Mouse (Mus musculus): Measurements from ENCODE around the gene Cst6. TPM values are rescaled to one million over a fixed set of nuclear protein-coding genes. Genes with fewer than 3 reads are reported as not detected.

Gene Cst6
- polyA plus RNA-seq, 1 experiment from 2014 or later = 11.1 TPM

DNA sequence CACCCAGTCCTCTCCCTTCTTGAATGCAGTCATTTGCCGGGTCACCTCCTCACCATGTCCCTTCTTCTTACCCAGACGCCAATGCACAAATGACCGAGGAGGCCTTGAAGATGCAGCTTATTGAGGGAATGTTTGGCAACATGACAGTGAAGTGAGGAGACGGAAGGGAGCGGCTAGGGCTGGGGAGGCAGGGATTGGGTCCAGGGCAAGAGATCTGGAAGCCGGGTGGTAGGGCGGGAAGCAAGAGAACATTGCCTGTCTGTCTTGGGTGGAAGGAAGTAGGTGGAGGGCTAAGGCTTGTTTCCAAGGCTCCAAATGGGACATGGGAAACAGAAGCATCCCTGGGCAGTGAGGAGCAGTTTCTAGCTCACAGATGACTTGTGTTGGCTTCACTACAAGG is 8.0 kb downstream of the Cst6 start:
- no peak for ATAC-seq
- Histone ChIP-seq H3K27ac (ENCODE audit: low read length) (no peak overlapping the region), H3K4me2 (ENCODE audit: low read length) (no peak overlapping the region), H3K4me1 (ENCODE audit: control insufficient read depth, insufficient read depth, low read length) (no peaks in the 10 kb centered on the region), H3K36me3 (ENCODE audit: control insufficient read depth, insufficient read depth, low read length) (no peaks in the 10 kb centered on the region), H3K9ac (ENCODE audit: low read depth, low read length) (no peak overlapping the region), H3K9me3 (replicated peaks; ENCODE audit: control insufficient read depth, low read length, poor library complexity, severe bottlenecking) (no peaks in the 10 kb centered on the region), H3K4me3 (ENCODE audit: low read depth, low read length) (no peak overlapping the region), H3K27me3 (ENCODE audit: control insufficient read depth, insufficient read depth, low read depth, low read length) (no peaks in the 10 kb centered on the region)
- 83% methylated on average over 7 of the region's 7 CpGs for WGBS

DNA sequence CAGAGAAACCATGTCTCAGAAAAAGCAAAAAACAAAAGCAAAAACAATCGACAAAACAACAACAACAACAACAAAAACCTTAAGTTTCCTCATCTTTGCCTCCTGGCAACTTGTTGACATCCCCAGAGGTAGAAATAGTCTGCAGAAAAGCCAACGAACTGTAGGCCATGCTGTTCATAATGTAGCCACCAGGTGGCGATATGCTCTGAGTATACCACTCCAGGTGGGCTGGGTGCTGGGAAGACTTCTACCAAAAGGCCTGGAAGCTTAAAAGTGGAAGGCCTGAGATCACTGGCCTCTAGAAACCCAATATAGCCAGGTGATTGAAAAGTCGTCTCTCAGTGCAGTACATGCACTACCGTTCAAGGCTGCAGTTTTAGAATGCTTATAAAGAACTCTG is 11.4 kb downstream of the Cst6 start:
- Histone ChIP-seq H3K27ac (ENCODE audit: low read length) (no peak overlapping the region), H3K9ac (ENCODE audit: low read depth, low read length) (no peak overlapping the region), H3K4me3 (ENCODE audit: low read depth, low read length) (no peak overlapping the region), H3K4me1 (ENCODE audit: control insufficient read depth, insufficient read depth, low read length) (no peaks in the 10 kb centered on the region), H3K4me2 (ENCODE audit: low read length) (no peak overlapping the region), H3K27me3 (ENCODE audit: control insufficient read depth, insufficient read depth, low read depth, low read length) (no peaks in the 10 kb centered on the region), H3K36me3 (ENCODE audit: control insufficient read depth, insufficient read depth, low read length) (no peaks in the 10 kb centered on the region), H3K9me3 (replicated peaks; ENCODE audit: control insufficient read depth, low read length, poor library complexity, severe bottlenecking) (no peaks in the 10 kb centered on the region)
- ATAC-seq = no peak
- 18% methylated on average over 5 of the region's 5 CpGs for WGBS

DNA sequence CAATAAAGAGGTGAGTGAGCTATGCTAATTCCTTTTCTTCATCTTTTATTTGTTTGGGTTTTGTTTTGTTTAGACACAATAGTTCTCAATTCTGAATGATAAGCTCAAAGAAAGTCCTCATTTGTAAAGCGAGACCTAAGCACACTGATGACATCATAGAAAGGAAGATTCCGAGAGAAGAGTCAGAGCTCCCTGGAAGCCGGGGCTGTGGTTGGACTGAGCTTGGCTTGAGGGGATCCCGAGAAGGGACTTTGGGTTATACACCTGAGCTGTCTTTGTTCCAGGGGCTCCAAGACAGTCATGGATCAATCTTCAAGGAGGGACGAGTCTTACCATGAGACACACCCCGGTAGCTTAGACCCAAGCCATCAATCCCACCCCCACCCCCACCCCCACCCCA is 13.9 kb downstream of the Cst6 start, which contains the start of gene Catsper1:
Gene Catsper1 (plus strand): TSS at position 301 of the 400 bp plus-strand sequence.
- no peaks in the 10 kb centered on the region for H3K9me3 ChIP-seq (replicated peaks; ENCODE audit: control insufficient read depth, low read length, poor library complexity, severe bottlenecking)
- H3K27ac ChIP-seq (ENCODE audit: low read length) = no peak within 1 kb of the TSS
- no peaks in the 10 kb centered on the region for H3K36me3 ChIP-seq (ENCODE audit: control insufficient read depth, insufficient read depth, low read length)
- no peak within 1 kb of the TSS for H3K9ac ChIP-seq (ENCODE audit: low read depth, low read length)
- WGBS = 95% methylated on average over 6 of the region's 6 CpGs
- ATAC-seq = no peak
- H3K4me1 ChIP-seq (ENCODE audit: control insufficient read depth, insufficient read depth, low read length) = no peaks in the 10 kb centered on the region
- no peaks in the 10 kb centered on the region for H3K27me3 ChIP-seq (ENCODE audit: control insufficient read depth, insufficient read depth, low read depth, low read length)
- no peak within 1 kb of the TSS for H3K4me3 ChIP-seq (ENCODE audit: low read depth, low read length)
- no peak within 1 kb of the TSS for H3K4me2 ChIP-seq (ENCODE audit: low read length)

DNA sequence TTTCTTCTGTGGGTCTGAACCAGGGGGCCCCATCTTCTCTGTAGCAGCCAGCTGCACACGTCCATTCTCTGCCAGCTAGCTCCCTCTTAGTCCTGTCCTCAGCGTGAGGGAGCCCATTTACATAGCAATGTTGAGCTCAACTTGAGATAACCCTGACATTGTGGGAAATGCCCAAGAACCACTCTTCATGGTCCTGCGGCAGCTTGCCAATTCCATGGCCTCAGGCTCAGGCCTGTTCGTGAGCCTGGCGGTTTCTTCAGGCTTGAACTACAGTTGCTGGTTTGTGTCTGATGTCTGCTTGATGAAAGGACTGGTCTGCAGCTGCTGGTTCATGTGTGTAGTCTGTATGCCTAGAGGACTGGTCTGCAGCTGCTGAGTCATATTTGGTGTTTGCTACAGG is 14.6 kb downstream of the Cst6 start:
- Histone ChIP-seq H3K9me3 (replicated peaks; ENCODE audit: control insufficient read depth, low read length, poor library complexity, severe bottlenecking) (no peaks in the 10 kb centered on the region), H3K9ac (ENCODE audit: low read depth, low read length) (no peak overlapping the region), H3K4me2 (ENCODE audit: low read length) (no peak overlapping the region), H3K27me3 (ENCODE audit: control insufficient read depth, insufficient read depth, low read depth, low read length) (no peaks in the 10 kb centered on the region), H3K36me3 (ENCODE audit: control insufficient read depth, insufficient read depth, low read length) (no peaks in the 10 kb centered on the region), H3K4me3 (ENCODE audit: low read depth, low read length) (no peak overlapping the region), H3K27ac (ENCODE audit: low read length) (no peak overlapping the region), H3K4me1 (ENCODE audit: control insufficient read depth, insufficient read depth, low read length) (no peaks in the 10 kb centered on the region)
- 76% methylated on average over 5 of the region's 5 CpGs for WGBS
- ATAC-seq = no peak

DNA sequence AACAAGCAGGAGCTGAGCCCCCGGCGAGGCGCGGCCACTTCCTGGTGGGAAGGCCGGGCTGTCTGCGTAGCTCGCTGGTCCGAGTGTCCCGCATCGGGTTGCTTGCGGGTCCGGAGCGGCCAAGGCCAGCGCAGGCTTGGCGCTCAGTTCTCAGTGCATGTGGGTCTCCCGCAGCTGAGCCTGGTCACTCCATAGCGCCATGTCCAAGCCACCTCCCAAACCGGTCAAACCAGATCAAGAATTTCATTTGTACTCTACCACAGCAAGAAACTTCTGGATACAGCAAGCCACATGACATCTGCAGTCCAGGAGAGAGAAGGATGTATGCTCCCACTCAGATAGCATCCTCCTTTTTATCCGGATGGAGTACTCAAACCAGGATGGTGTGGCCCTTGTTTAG is 21.4 kb downstream of the Cst6 start:
- no peak for ATAC-seq
- no peaks in the 10 kb centered on the region for H3K9me3 ChIP-seq (replicated peaks; ENCODE audit: control insufficient read depth, low read length, poor library complexity, severe bottlenecking)
- no peaks in the 10 kb centered on the region for H3K27me3 ChIP-seq (ENCODE audit: control insufficient read depth, insufficient read depth, low read depth, low read length)
- 75% methylated on average over 19 of the region's 19 CpGs for WGBS
- no peak overlapping the region for H3K4me2 ChIP-seq (ENCODE audit: low read length)
- no peak overlapping the region for H3K27ac ChIP-seq (ENCODE audit: low read length)
- H3K9ac ChIP-seq (ENCODE audit: low read depth, low read length) = no peak overlapping the region
- H3K4me3 ChIP-seq (ENCODE audit: low read depth, low read length) = no peak overlapping the region
- H3K36me3 ChIP-seq (ENCODE audit: control insufficient read depth, insufficient read depth, low read length) = no peaks in the 10 kb centered on the region
- no peaks in the 10 kb centered on the region for H3K4me1 ChIP-seq (ENCODE audit: control insufficient read depth, insufficient read depth, low read length)

DNA sequence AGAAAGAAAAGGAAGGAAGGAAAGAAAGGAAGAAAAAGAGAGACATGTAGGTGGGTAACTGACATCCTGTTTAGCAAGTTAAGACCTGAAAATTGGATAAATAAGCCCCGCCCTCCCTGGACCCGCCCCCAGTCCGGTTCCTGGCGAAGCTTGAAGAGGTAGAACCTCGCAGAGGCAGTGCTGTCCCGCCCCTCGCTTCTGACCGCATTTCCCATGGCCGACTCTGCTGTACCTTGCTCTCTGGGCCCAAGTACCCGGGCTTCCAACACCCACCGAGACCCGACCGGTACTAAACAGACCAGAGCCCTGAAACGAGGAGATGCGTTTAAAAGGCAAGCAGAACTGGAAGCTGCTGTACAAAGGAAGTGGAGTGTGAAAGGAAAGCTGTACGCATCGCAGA is 25.6 kb downstream of the Cst6 start:
- WGBS = 56% methylated on average over 17 of the region's 17 CpGs

DNA sequence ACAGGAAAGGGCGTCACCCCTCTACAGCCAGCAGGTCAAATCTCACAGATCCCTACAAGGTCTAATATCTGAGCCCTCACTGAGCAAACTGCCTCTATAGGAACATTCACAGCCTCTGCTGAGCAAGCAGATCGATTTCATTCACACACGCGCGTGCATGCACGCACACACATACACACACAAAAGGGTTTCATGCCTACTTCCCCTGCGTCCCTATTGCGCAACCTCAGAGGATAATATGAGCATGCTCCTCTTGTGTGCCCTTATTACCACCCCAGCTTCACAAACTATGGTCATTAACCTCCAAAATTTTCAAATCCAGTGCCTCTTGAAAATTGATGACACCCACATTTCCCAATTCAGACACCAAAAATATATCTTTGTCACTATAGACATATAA is 36.2 kb downstream of the Cst6 start:
- Histone ChIP-seq H3K4me2 (ENCODE audit: low read length) (no peak overlapping the region), H3K9me3 (replicated peaks; ENCODE audit: control insufficient read depth, low read length, poor library complexity, severe bottlenecking) (0 out of 2 replicates have a peak, but pooled peaks cover 4% of the 10 kb centered on the region), H3K9ac (ENCODE audit: low read depth, low read length) (no peak overlapping the region), H3K4me3 (ENCODE audit: low read depth, low read length) (no peak overlapping the region), H3K36me3 (ENCODE audit: control insufficient read depth, insufficient read depth, low read length) (no peaks in the 10 kb centered on the region), H3K27me3 (ENCODE audit: control insufficient read depth, insufficient read depth, low read depth, low read length) (no peaks in the 10 kb centered on the region), H3K4me1 (ENCODE audit: control insufficient read depth, insufficient read depth, low read length) (no peaks in the 10 kb centered on the region), H3K27ac (ENCODE audit: low read length) (no peak overlapping the region)
- no peak for ATAC-seq
- WGBS = 90% methylated on average over 8 of the region's 8 CpGs

More for the DNA sequence above, 25.6 kb downstream of the Cst6 start:
- Histone ChIP-seq H3K4me1 (ENCODE audit: control insufficient read depth, insufficient read depth, low read length) (no peaks in the 10 kb centered on the region), H3K9me3 (replicated peaks; ENCODE audit: control insufficient read depth, low read length, poor library complexity, severe bottlenecking) (no peaks in the 10 kb centered on the region), H3K27me3 (ENCODE audit: control insufficient read depth, insufficient read depth, low read depth, low read length) (no peaks in the 10 kb centered on the region), H3K4me2 (ENCODE audit: low read length) (no peak overlapping the region), H3K4me3 (ENCODE audit: low read depth, low read length) (no peak overlapping the region), H3K36me3 (ENCODE audit: control insufficient read depth, insufficient read depth, low read length) (no peaks in the 10 kb centered on the region), H3K27ac (ENCODE audit: low read length) (no peak overlapping the region), H3K9ac (ENCODE audit: low read depth, low read length) (no peak overlapping the region)
- no peak for ATAC-seq

DNA sequence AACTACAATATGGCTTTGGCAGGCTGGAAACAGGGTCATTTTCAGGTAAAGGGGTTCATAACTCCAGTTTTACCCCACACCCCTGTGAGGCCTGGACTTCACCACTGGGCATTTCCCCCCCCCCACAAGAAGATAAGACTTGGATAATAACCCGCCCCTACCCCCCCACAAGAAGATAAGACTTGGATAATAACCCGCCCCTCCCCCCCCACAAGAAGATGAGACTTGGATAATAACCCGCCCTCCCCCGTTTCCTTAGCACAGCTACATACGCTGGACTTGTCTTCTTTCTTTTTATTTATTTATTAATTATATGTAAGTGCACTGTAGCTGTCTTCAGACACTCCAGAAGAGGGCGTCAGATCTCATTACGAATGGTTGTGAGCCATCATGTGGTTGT is 40.3 kb downstream of the Cst6 start:
- H3K27ac ChIP-seq (ENCODE audit: low read length) = no peak overlapping the region
- no peaks in the 10 kb centered on the region for H3K4me1 ChIP-seq (ENCODE audit: control insufficient read depth, insufficient read depth, low read length)
- H3K36me3 ChIP-seq (ENCODE audit: control insufficient read depth, insufficient read depth, low read length) = peaks cover 27% of the 10 kb centered on the region
- no peaks in the 10 kb centered on the region; the same call in 1 of the 2 replicates for H3K9me3 ChIP-seq (replicated peaks; ENCODE audit: control insufficient read depth, low read length, poor library complexity, severe bottlenecking)
- no peak overlapping the region for H3K4me2 ChIP-seq (ENCODE audit: low read length)
- no peak overlapping the region for H3K9ac ChIP-seq (ENCODE audit: low read depth, low read length)
- 84% methylated on average over 7 of the region's 7 CpGs for WGBS
- no peaks in the 10 kb centered on the region for H3K27me3 ChIP-seq (ENCODE audit: control insufficient read depth, insufficient read depth, low read depth, low read length)
- ATAC-seq = no peak
- no peak overlapping the region for H3K4me3 ChIP-seq (ENCODE audit: low read depth, low read length)

DNA sequence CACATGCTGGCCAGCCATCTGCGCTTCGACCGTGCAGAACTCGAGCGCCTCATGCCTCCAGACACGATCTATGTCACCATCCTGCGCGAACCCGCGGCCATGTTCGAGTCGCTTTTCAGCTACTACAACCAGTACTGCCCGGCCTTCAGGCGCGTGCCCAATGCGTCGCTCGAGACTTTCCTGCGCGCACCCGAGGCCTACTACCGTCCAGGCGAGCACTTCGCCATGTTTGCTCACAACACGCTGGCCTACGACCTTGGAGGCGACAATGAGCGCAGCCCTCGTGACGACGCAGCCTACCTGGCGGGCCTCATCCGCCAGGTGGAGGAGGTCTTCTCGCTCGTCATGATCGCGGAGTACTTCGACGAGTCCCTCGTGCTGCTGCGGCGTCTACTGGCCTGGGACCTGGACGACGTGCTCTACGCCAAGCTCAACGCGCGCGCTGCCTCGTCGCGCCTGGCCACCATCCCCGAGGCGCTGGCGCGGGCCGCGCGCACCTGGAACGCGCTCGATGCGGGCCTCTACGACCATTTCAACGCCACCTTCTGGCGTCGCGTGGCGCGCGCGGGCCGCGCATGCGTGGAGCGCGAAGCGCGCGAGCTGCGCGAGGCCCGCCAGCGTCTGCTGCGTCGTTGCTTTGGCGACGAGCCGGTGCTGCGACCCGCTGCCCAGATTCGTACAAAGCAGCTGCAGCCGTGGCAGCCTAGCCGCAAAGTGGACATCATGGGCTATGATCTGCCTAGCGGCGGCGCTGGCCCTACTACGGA is 42.2 kb downstream of the Cst6 start:
- no peak overlapping the region for H3K27ac ChIP-seq (ENCODE audit: low read length)
- no peak overlapping the region for H3K4me2 ChIP-seq (ENCODE audit: low read length)
- H3K9me3 ChIP-seq (replicated peaks; ENCODE audit: control insufficient read depth, low read length, poor library complexity, severe bottlenecking) = no peaks in the 10 kb centered on the region; the same call in 1 of the 2 replicates
- no peaks in the 10 kb centered on the region for H3K4me1 ChIP-seq (ENCODE audit: control insufficient read depth, insufficient read depth, low read length)
- no peak overlapping the region for H3K9ac ChIP-seq (ENCODE audit: low read depth, low read length)
- WGBS = 47% methylated on average over 98 of the region's 98 CpGs
- H3K36me3 ChIP-seq (ENCODE audit: control insufficient read depth, insufficient read depth, low read length) = peaks cover 32% of the 10 kb centered on the region
- H3K27me3 ChIP-seq (ENCODE audit: control insufficient read depth, insufficient read depth, low read depth, low read length) = no peaks in the 10 kb centered on the region
- H3K4me3 ChIP-seq (ENCODE audit: low read depth, low read length) = no peak overlapping the region
- no peak for ATAC-seq

All from midbrain, embryonic 16.5 days (tissue).